Mouse (Mus musculus): ENCODE measurements around the gene Igf2bp3. TPM values are rescaled to one million over a fixed set of nuclear protein-coding genes. Genes with fewer than 3 reads are reported as not detected.

The Igf2bp3 gene
- polyA plus RNA-seq, 1 experiment from 2014 or later, result 85.5 TPM

GRCm38 (mm10) chr6:49050677-49051410 lies 163.9 kb downstream of the Igf2bp3 start:
- Histone ChIP-seq H3K9ac (replicated peaks; ENCODE audit: low read depth, low read length) (no peak overlapping the region), H3K4me2 (replicated peaks; ENCODE audit: low read depth, low read length) (no peak overlapping the region), H3K9me3 (ENCODE audit: control insufficient read depth, low read depth, low read length) (no peaks in the 10 kb centered on the region), H3K4me1 (ENCODE audit: control insufficient read depth, insufficient read depth, low read length) (no peaks in the 10 kb centered on the region), H3K27ac (ENCODE audit: low read length) (no peak overlapping the region), H3K4me3 (ENCODE audit: low read depth, low read length) (no peak overlapping the region), H3K36me3 (ENCODE audit: control insufficient read depth, insufficient read depth, low read length) (no peaks in the 10 kb centered on the region), H3K27me3 (ENCODE audit: control insufficient read depth, insufficient read depth, low read length) (no peaks in the 10 kb centered on the region)
- 76% methylated on average over 11 of the region's 11 CpGs for WGBS
- ATAC-seq (ENCODE audit: insufficient number of reproducible peaks, insufficient read depth, low FRiP score, low read depth), result no peak

GRCm38 (mm10) chr6:49048395-49048794 lies 166.4 kb downstream of the Igf2bp3 start:
- Histone ChIP-seq H3K27me3 (ENCODE audit: control insufficient read depth, insufficient read depth, low read length) (no peaks in the 10 kb centered on the region), H3K4me1 (ENCODE audit: control insufficient read depth, insufficient read depth, low read length) (no peaks in the 10 kb centered on the region), H3K4me2 (replicated peaks; ENCODE audit: low read depth, low read length) (no peak overlapping the region), H3K4me3 (ENCODE audit: low read depth, low read length) (no peak overlapping the region), H3K27ac (ENCODE audit: low read length) (no peak overlapping the region), H3K9ac (replicated peaks; ENCODE audit: low read depth, low read length) (no peak overlapping the region), H3K36me3 (ENCODE audit: control insufficient read depth, insufficient read depth, low read length) (no peaks in the 10 kb centered on the region), H3K9me3 (ENCODE audit: control insufficient read depth, low read depth, low read length) (no peaks in the 10 kb centered on the region)
- no peak for ATAC-seq (ENCODE audit: insufficient number of reproducible peaks, insufficient read depth, low FRiP score, low read depth)
- WGBS, result 90% methylated on average over 10 of the region's 10 CpGs

GRCm38 (mm10) chr6:49047848-49048247 lies 166.9 kb downstream of the Igf2bp3 start:
- Histone ChIP-seq H3K4me2 (replicated peaks; ENCODE audit: low read depth, low read length) (no peak overlapping the region), H3K27ac (ENCODE audit: low read length) (no peak overlapping the region), H3K4me3 (ENCODE audit: low read depth, low read length) (no peak overlapping the region), H3K27me3 (ENCODE audit: control insufficient read depth, insufficient read depth, low read length) (no peaks in the 10 kb centered on the region), H3K36me3 (ENCODE audit: control insufficient read depth, insufficient read depth, low read length) (no peaks in the 10 kb centered on the region), H3K9me3 (ENCODE audit: control insufficient read depth, low read depth, low read length) (no peaks in the 10 kb centered on the region), H3K4me1 (ENCODE audit: control insufficient read depth, insufficient read depth, low read length) (no peaks in the 10 kb centered on the region), H3K9ac (replicated peaks; ENCODE audit: low read depth, low read length) (no peak overlapping the region)
- no peak for ATAC-seq (ENCODE audit: insufficient number of reproducible peaks, insufficient read depth, low FRiP score, low read depth)
- WGBS, result 66% methylated on average over 10 of the region's 10 CpGs

GRCm38 (mm10) chr6:49046976-49047375 lies 167.8 kb downstream of the Igf2bp3 start:
- 69% methylated on average over 8 of the region's 8 CpGs for WGBS
- no peaks in the 10 kb centered on the region for H3K4me1 ChIP-seq (ENCODE audit: control insufficient read depth, insufficient read depth, low read length)
- H3K27ac ChIP-seq (ENCODE audit: low read length), result no peak overlapping the region
- no peak overlapping the region for H3K4me2 ChIP-seq (replicated peaks; ENCODE audit: low read depth, low read length)
- H3K36me3 ChIP-seq (ENCODE audit: control insufficient read depth, insufficient read depth, low read length), result no peaks in the 10 kb centered on the region
- no peak overlapping the region for H3K4me3 ChIP-seq (ENCODE audit: low read depth, low read length)
- no peak for ATAC-seq (ENCODE audit: insufficient number of reproducible peaks, insufficient read depth, low FRiP score, low read depth)
- no peaks in the 10 kb centered on the region for H3K9me3 ChIP-seq (ENCODE audit: control insufficient read depth, low read depth, low read length)
- H3K27me3 ChIP-seq (ENCODE audit: control insufficient read depth, insufficient read depth, low read length), result no peaks in the 10 kb centered on the region
- H3K9ac ChIP-seq (replicated peaks; ENCODE audit: low read depth, low read length), result no peak overlapping the region

- 72% methylated on average over 6 of the region's 6 CpGs for WGBS
- Histone ChIP-seq H3K9ac (replicated peaks; ENCODE audit: low read depth, low read length) (no peak overlapping the region), H3K4me1 (ENCODE audit: control insufficient read depth, insufficient read depth, low read length) (no peaks in the 10 kb centered on the region), H3K27ac (ENCODE audit: low read length) (no peak overlapping the region), H3K4me3 (ENCODE audit: low read depth, low read length) (no peak overlapping the region), H3K4me2 (replicated peaks; ENCODE audit: low read depth, low read length) (no peak overlapping the region), H3K36me3 (ENCODE audit: control insufficient read depth, insufficient read depth, low read length) (no peaks in the 10 kb centered on the region), H3K9me3 (ENCODE audit: control insufficient read depth, low read depth, low read length) (no peaks in the 10 kb centered on the region), H3K27me3 (ENCODE audit: control insufficient read depth, insufficient read depth, low read length) (no peaks in the 10 kb centered on the region)
- ATAC-seq (ENCODE audit: insufficient number of reproducible peaks, insufficient read depth, low FRiP score, low read depth), result no peak
Measured at GRCm38 (mm10) chr6:49046502-49046901, 168.3 kb downstream of the Igf2bp3 start.

GRCm38 (mm10) chr6:49039470-49040180 lies 175.1 kb downstream of the Igf2bp3 start:
- Histone ChIP-seq H3K4me1 (ENCODE audit: control insufficient read depth, insufficient read depth, low read length) (no peaks in the 10 kb centered on the region), H3K27ac (ENCODE audit: low read length) (no peak overlapping the region), H3K9me3 (ENCODE audit: control insufficient read depth, low read depth, low read length) (no peaks in the 10 kb centered on the region), H3K36me3 (ENCODE audit: control insufficient read depth, insufficient read depth, low read length) (no peaks in the 10 kb centered on the region), H3K4me2 (replicated peaks; ENCODE audit: low read depth, low read length) (peak overlapping the region; percentile 33; the same call in 1 of the 2 replicates), H3K27me3 (ENCODE audit: control insufficient read depth, insufficient read depth, low read length) (no peaks in the 10 kb centered on the region), H3K4me3 (ENCODE audit: low read depth, low read length) (peak overlapping the region; percentile 26), H3K9ac (replicated peaks; ENCODE audit: low read depth, low read length) (no peak overlapping the region)
- WGBS, result 12% methylated on average over 18 of the region's 18 CpGs
- ATAC-seq (ENCODE audit: insufficient number of reproducible peaks, insufficient read depth, low FRiP score, low read depth), result no peak

GRCm38 (mm10) chr6:49037268-49037662 lies 177.5 kb downstream of the Igf2bp3 start:
- no peak for ATAC-seq (ENCODE audit: insufficient number of reproducible peaks, insufficient read depth, low FRiP score, low read depth)
- Histone ChIP-seq H3K4me1 (ENCODE audit: control insufficient read depth, insufficient read depth, low read length) (no peaks in the 10 kb centered on the region), H3K27ac (ENCODE audit: low read length) (no peak overlapping the region), H3K4me3 (ENCODE audit: low read depth, low read length) (no peak overlapping the region), H3K36me3 (ENCODE audit: control insufficient read depth, insufficient read depth, low read length) (no peaks in the 10 kb centered on the region), H3K9ac (replicated peaks; ENCODE audit: low read depth, low read length) (no peak overlapping the region), H3K4me2 (replicated peaks; ENCODE audit: low read depth, low read length) (no peak overlapping the region), H3K27me3 (ENCODE audit: control insufficient read depth, insufficient read depth, low read length) (no peaks in the 10 kb centered on the region), H3K9me3 (ENCODE audit: control insufficient read depth, low read depth, low read length) (no peaks in the 10 kb centered on the region)
- 68% methylated on average over 12 of the region's 12 CpGs for WGBS

- Histone ChIP-seq H3K9ac (replicated peaks; ENCODE audit: low read depth, low read length) (no peak within 1 kb of the TSS), H3K27me3 (ENCODE audit: control insufficient read depth, insufficient read depth, low read length) (no peaks in the 10 kb centered on the region), H3K4me3 (ENCODE audit: low read depth, low read length) (no peak within 1 kb of the TSS), H3K4me2 (replicated peaks; ENCODE audit: low read depth, low read length) (peak within 1 kb of the TSS; percentile 30), H3K9me3 (ENCODE audit: control insufficient read depth, low read depth, low read length) (no peaks in the 10 kb centered on the region), H3K4me1 (ENCODE audit: control insufficient read depth, insufficient read depth, low read length) (no peaks in the 10 kb centered on the region), H3K27ac (ENCODE audit: low read length) (no peak within 1 kb of the TSS), H3K36me3 (ENCODE audit: control insufficient read depth, insufficient read depth, low read length) (no peaks in the 10 kb centered on the region)
- ATAC-seq (ENCODE audit: insufficient number of reproducible peaks, insufficient read depth, low FRiP score, low read depth), result no peak
- 35% methylated on average over 28 of the region's 28 CpGs for WGBS
Measured at GRCm38 (mm10) chr6:49036275-49037267, 178.2 kb downstream of the Igf2bp3 start, which contains the start of gene Gpnmb. TSS of gene Gpnmb (plus strand) at chr6:49036546.
